Mouse (Mus musculus) E14TG2a.4 (cell line): ENCODE data around the gene Rims1.

Experiments
- CTCF ChIP-seq: conservative IDR thresholded peaks from 2 replicates; pipeline ENCODE4 v1.5.1; 2014; ENCODE audit warnings: low read length
- NANOG ChIP-seq: IDR thresholded peaks from 2 replicates; pipeline ENCODE4 v1.6.1; 2014; ENCODE audit warnings: borderline replicate concordance, low read length, mixed read lengths
- POU5F1 ChIP-seq: IDR thresholded peaks from 2 replicates; pipeline ENCODE4 v1.6.1; 2014; ENCODE audit warnings: low read length, borderline replicate concordance

GRCm38 (mm10) chr1:22508735-22509615 lies 296.8 kb downstream of the Rims1 start:
- TF ChIP-seq CTCF = no peak
- no peak for TF ChIP-seq NANOG
- no peak for TF ChIP-seq POU5F1
